Mouse (Mus musculus): ENCODE results near the gene Cd55.
"Not testable (repeated sequence)": the region's sequence is repeated elsewhere in the genome, so short reads cannot be mapped to it uniquely, and the experiment has no call there.

Cd55 gene

DNA sequence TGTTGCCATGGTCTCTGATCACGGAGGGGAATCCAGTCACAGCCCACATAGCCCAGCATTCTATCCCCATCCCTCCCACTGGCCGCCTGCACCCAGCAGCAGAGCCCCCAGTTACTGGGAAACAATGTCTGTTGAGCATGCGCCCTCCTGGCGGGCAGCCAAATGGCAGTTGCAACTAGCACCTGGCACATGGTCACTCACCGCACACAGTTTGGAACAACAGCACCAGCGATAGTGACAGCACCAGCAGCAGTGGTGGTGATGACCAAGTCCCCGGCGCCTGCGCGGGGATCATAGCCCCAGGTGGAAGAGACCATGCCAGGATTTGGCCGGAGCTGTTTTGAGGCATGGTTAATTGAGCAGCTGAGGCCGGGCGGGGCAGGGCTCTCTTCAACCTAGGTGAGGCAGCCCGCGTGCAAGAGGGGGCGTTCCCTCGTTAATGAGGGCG, 39.9 kb downstream of the Cd55 start, which contains the start of gene Cd55b:
TSS of gene Cd55b (minus strand) at position 346 of the 448 bp plus-strand sequence.
- DNase-seq (ENCODE audit: low spot score): no peak

- not testable (repeated sequence) for DNase-seq (ENCODE audit: low spot score)
Observed at GRCm38 (mm10) chr1:130422033-130422432, 40.5 kb downstream of the Cd55 start.

- DNase-seq (ENCODE audit: low spot score): not testable (repeated sequence)
Observed at GRCm38 (mm10) chr1:130397109-130397508, 65.4 kb downstream of the Cd55 start.

Data from T-cell, adult 2 months (primary cell).